Mouse (Mus musculus): ENCODE measurements around the gene Dhx37. TPM values are rescaled to one million over a fixed set of nuclear protein-coding genes. Genes with fewer than 3 reads are reported as not detected.

The Dhx37 gene
- polyA plus RNA-seq, 1 experiment from 2014 or later, result 10.4 TPM

GRCm38 (mm10) chr5:125405546-125406248, 28.2 kb downstream of the Dhx37 start:
- H3K9ac ChIP-seq (replicated peaks; ENCODE audit: low read length), result peak overlapping the region; percentile 75
- ATAC-seq (ENCODE audit: low FRiP score, low TSS enrichment), result peak; percentile 62; the same call in 1 of the 2 replicates
- H3K4me1 ChIP-seq (ENCODE audit: insufficient read depth, low read length), result peaks cover 22% of the 10 kb centered on the region
- peak overlapping the region; percentile 94 for H3K27ac ChIP-seq (ENCODE audit: low read length)
- H3K27me3 ChIP-seq (ENCODE audit: insufficient read depth, low read length), result no peaks in the 10 kb centered on the region
- H3K4me2 ChIP-seq (replicated peaks; ENCODE audit: low read depth, low read length), result peak overlapping the region; percentile 67
- no peaks in the 10 kb centered on the region for H3K36me3 ChIP-seq (ENCODE audit: insufficient read depth, low read length)
- no peaks in the 10 kb centered on the region for H3K9me3 ChIP-seq (ENCODE audit: low read length)
- WGBS, result under 1% methylated on average over 31 of the region's 31 CpGs
- H3K4me3 ChIP-seq (ENCODE audit: low read length), result peak overlapping the region; percentile 78

GRCm38 (mm10) chr5:125404903-125405545, 28.9 kb downstream of the Dhx37 start:
- H3K27ac ChIP-seq (ENCODE audit: low read length), result peak overlapping the region; percentile 94
- no peaks in the 10 kb centered on the region for H3K27me3 ChIP-seq (ENCODE audit: insufficient read depth, low read length)
- peak; percentile 21 for ATAC-seq (ENCODE audit: low FRiP score, low TSS enrichment)
- H3K36me3 ChIP-seq (ENCODE audit: insufficient read depth, low read length), result no peaks in the 10 kb centered on the region
- under 1% methylated on average over 28 of the region's 28 CpGs for WGBS
- peak overlapping the region; percentile 78 for H3K4me3 ChIP-seq (ENCODE audit: low read length)
- peaks cover 20% of the 10 kb centered on the region for H3K4me1 ChIP-seq (ENCODE audit: insufficient read depth, low read length)
- H3K9me3 ChIP-seq (ENCODE audit: low read length), result no peaks in the 10 kb centered on the region
- H3K9ac ChIP-seq (replicated peaks; ENCODE audit: low read length), result peak overlapping the region; percentile 75
- H3K4me2 ChIP-seq (replicated peaks; ENCODE audit: low read depth, low read length), result peak overlapping the region; percentile 67

- H3K9me3 ChIP-seq (ENCODE audit: low read length), result no peaks in the 10 kb centered on the region
- H3K4me3 ChIP-seq (ENCODE audit: low read length), result peak overlapping the region; percentile 78
- H3K9ac ChIP-seq (replicated peaks; ENCODE audit: low read length), result peak overlapping the region; percentile 75
- no peaks in the 10 kb centered on the region for H3K27me3 ChIP-seq (ENCODE audit: insufficient read depth, low read length)
- peaks cover 15% of the 10 kb centered on the region for H3K4me1 ChIP-seq (ENCODE audit: insufficient read depth, low read length)
- ATAC-seq (ENCODE audit: low FRiP score, low TSS enrichment), result no peak
- peak overlapping the region; percentile 94 for H3K27ac ChIP-seq (ENCODE audit: low read length)
- peak overlapping the region; percentile 67 for H3K4me2 ChIP-seq (replicated peaks; ENCODE audit: low read depth, low read length)
- H3K36me3 ChIP-seq (ENCODE audit: insufficient read depth, low read length), result no peaks in the 10 kb centered on the region
- 2% methylated on average over 7 of the region's 7 CpGs for WGBS
Measured at GRCm38 (mm10) chr5:125404536-125404902, 29.4 kb downstream of the Dhx37 start.

GRCm38 (mm10) chr5:125403481-125404465, 30.1 kb downstream of the Dhx37 start:
- Histone ChIP-seq H3K36me3 (ENCODE audit: insufficient read depth, low read length) (no peaks in the 10 kb centered on the region), H3K4me2 (replicated peaks; ENCODE audit: low read depth, low read length) (peak overlapping the region; percentile 71), H3K9ac (replicated peaks; ENCODE audit: low read length) (peak overlapping the region; percentile 62), H3K27me3 (ENCODE audit: insufficient read depth, low read length) (no peaks in the 10 kb centered on the region), H3K27ac (ENCODE audit: low read length) (no peak overlapping the region), H3K9me3 (ENCODE audit: low read length) (no peaks in the 10 kb centered on the region), H3K4me1 (ENCODE audit: insufficient read depth, low read length) (peaks cover 13% of the 10 kb centered on the region), H3K4me3 (ENCODE audit: low read length) (peak overlapping the region; percentile 51)
- ATAC-seq (ENCODE audit: low FRiP score, low TSS enrichment), result no peak
- 15% methylated on average over 31 of the region's 31 CpGs for WGBS

GRCm38 (mm10) chr5:125402991-125403390, 30.9 kb downstream of the Dhx37 start:
- WGBS, result 65% methylated on average over 6 of the region's 6 CpGs
- no peak overlapping the region for H3K27ac ChIP-seq (ENCODE audit: low read length)
- H3K27me3 ChIP-seq (ENCODE audit: insufficient read depth, low read length), result no peaks in the 10 kb centered on the region
- no peak overlapping the region for H3K9ac ChIP-seq (replicated peaks; ENCODE audit: low read length)
- no peaks in the 10 kb centered on the region for H3K9me3 ChIP-seq (ENCODE audit: low read length)
- H3K4me2 ChIP-seq (replicated peaks; ENCODE audit: low read depth, low read length), result no peak overlapping the region
- no peak for ATAC-seq (ENCODE audit: low FRiP score, low TSS enrichment)
- peaks cover 13% of the 10 kb centered on the region for H3K4me1 ChIP-seq (ENCODE audit: insufficient read depth, low read length)
- no peaks in the 10 kb centered on the region for H3K36me3 ChIP-seq (ENCODE audit: insufficient read depth, low read length)
- no peak overlapping the region for H3K4me3 ChIP-seq (ENCODE audit: low read length)

GRCm38 (mm10) chr5:125402476-125402875, 31.4 kb downstream of the Dhx37 start:
- no peak overlapping the region for H3K27ac ChIP-seq (ENCODE audit: low read length)
- no peak overlapping the region for H3K4me2 ChIP-seq (replicated peaks; ENCODE audit: low read depth, low read length)
- H3K27me3 ChIP-seq (ENCODE audit: insufficient read depth, low read length), result no peaks in the 10 kb centered on the region
- H3K36me3 ChIP-seq (ENCODE audit: insufficient read depth, low read length), result no peaks in the 10 kb centered on the region
- peaks cover 12% of the 10 kb centered on the region for H3K4me1 ChIP-seq (ENCODE audit: insufficient read depth, low read length)
- no peak overlapping the region for H3K9ac ChIP-seq (replicated peaks; ENCODE audit: low read length)
- no peak overlapping the region for H3K4me3 ChIP-seq (ENCODE audit: low read length)
- H3K9me3 ChIP-seq (ENCODE audit: low read length), result no peaks in the 10 kb centered on the region
- ATAC-seq (ENCODE audit: low FRiP score, low TSS enrichment), result no peak
- 64% methylated on average over 10 of the region's 10 CpGs for WGBS

- WGBS, result 41% methylated on average over 7 of the region's 7 CpGs
- H3K4me3 ChIP-seq (ENCODE audit: low read length), result no peak overlapping the region
- H3K27me3 ChIP-seq (ENCODE audit: insufficient read depth, low read length), result no peaks in the 10 kb centered on the region
- H3K36me3 ChIP-seq (ENCODE audit: insufficient read depth, low read length), result no peaks in the 10 kb centered on the region
- no peak overlapping the region for H3K9ac ChIP-seq (replicated peaks; ENCODE audit: low read length)
- H3K27ac ChIP-seq (ENCODE audit: low read length), result no peak overlapping the region
- H3K4me1 ChIP-seq (ENCODE audit: insufficient read depth, low read length), result 0 out of 2 replicates have a peak, but pooled peaks cover 4% of the 10 kb centered on the region
- no peaks in the 10 kb centered on the region for H3K9me3 ChIP-seq (ENCODE audit: low read length)
- no peak overlapping the region for H3K4me2 ChIP-seq (replicated peaks; ENCODE audit: low read depth, low read length)
- ATAC-seq (ENCODE audit: low FRiP score, low TSS enrichment), result no peak
Measured at GRCm38 (mm10) chr5:125400903-125401302, 33.0 kb downstream of the Dhx37 start.

GRCm38 (mm10) chr5:125395008-125395407, 38.9 kb downstream of the Dhx37 start:
- Histone ChIP-seq H3K36me3 (ENCODE audit: insufficient read depth, low read length) (no peaks in the 10 kb centered on the region), H3K9me3 (ENCODE audit: low read length) (no peaks in the 10 kb centered on the region), H3K27ac (ENCODE audit: low read length) (peak overlapping the region; percentile 100), H3K4me2 (replicated peaks; ENCODE audit: low read depth, low read length) (peak overlapping the region; percentile 54; the same call in 1 of the 2 replicates), H3K4me1 (ENCODE audit: insufficient read depth, low read length) (peaks cover 34% of the 10 kb centered on the region), H3K9ac (replicated peaks; ENCODE audit: low read length) (peak overlapping the region; percentile 75; the same call in 1 of the 2 replicates), H3K27me3 (ENCODE audit: insufficient read depth, low read length) (no peaks in the 10 kb centered on the region), H3K4me3 (ENCODE audit: low read length) (no peak overlapping the region)
- ATAC-seq (ENCODE audit: low FRiP score, low TSS enrichment), result no peak
- 44% methylated on average over 3 of the region's 3 CpGs for WGBS
